Comparison of ENCODE assay signal across 15 mouse cellular contexts in genomic region chr4:68532056-68532455, GRCm38 (mm10).
DNase-seq lines count a peak whose midpoint lies in the region; ATAC-seq lines count a peak whose summit lies in the region.
"Had no signal": no experiment of that assay in that cellular context is flagged by ENCODE, and none has a peak within 500 bp of the region (broad histone marks: within the 10 kb centered on the region; RNA-seq: fewer than 3 reads in every experiment).

No protein-coding gene starts in this region.

- intact Hi-C loops in left cerebral cortex, postnatal 36 days (cut with DNase I) = no loop called here

- ATAC-seq in cerebellum, adult (ENCODE audit: insufficient number of reproducible peaks, low FRiP score, low TSS enrichment) = peak; percentile 36; the same call in 1 of the 2 replicates
- no peak for ATAC-seq in granulocyte monocyte progenitor cell, adult 5-6 weeks (replicated peaks; ENCODE audit: poor library complexity, severe bottlenecking)
- ATAC-seq: CD4-positive, CD25-positive, alpha-beta regulatory T cell, adult 4 months had no signal

- no peak for DNase-seq in cerebellum, postnatal 4 days (ENCODE audit: low spot score in 2 of 2)
- DNase-seq in layer of hippocampus, adult 9-11 months = peak; percentile 32
- DNase-seq in layer of hippocampus, postnatal 14 days (ENCODE audit: low spot score in 2 of 2) = no peak
- DNase-seq in left cerebral cortex, postnatal 36 days (ENCODE audit: low spot score in 2 of 2) = peak; percentile 4 to 7
- DNase-seq in yolk sac, embryonic 10.5 days (ENCODE audit: low spot score) = peak; percentile 24
- DNase-seq in embryo, embryonic 9.5 days (ENCODE audit: extremely low spot score) = no peak
- DNase-seq: cerebellum, adult 18-20 months; cerebellum, postnatal 36 days; kidney, adult 9 months; kidney, postnatal 36 days; lung, adult 2 months; lung, postnatal 4 days had no signal

Comparison
In these comparisons a context has a peak if more than half of its experiments do, and no peak if none do; other contexts are left out.
1. DNase-seq: peak in layer of hippocampus, adult 9-11 months (single experiment), left cerebral cortex, postnatal 36 days (2 of 2) and yolk sac, embryonic 10.5 days (single experiment); none in cerebellum, postnatal 4 days (0 of 2), layer of hippocampus, postnatal 14 days (0 of 2) and embryo, embryonic 9.5 days (single experiment).